Mouse (Mus musculus): ENCODE results near the gene Tjp1. TPM values are rescaled to one million over a fixed set of nuclear protein-coding genes. Genes with fewer than 3 reads are reported as not detected.

Gene Tjp1
- total and polyA plus RNA-seq, 3 experiments: not detected

DNA sequence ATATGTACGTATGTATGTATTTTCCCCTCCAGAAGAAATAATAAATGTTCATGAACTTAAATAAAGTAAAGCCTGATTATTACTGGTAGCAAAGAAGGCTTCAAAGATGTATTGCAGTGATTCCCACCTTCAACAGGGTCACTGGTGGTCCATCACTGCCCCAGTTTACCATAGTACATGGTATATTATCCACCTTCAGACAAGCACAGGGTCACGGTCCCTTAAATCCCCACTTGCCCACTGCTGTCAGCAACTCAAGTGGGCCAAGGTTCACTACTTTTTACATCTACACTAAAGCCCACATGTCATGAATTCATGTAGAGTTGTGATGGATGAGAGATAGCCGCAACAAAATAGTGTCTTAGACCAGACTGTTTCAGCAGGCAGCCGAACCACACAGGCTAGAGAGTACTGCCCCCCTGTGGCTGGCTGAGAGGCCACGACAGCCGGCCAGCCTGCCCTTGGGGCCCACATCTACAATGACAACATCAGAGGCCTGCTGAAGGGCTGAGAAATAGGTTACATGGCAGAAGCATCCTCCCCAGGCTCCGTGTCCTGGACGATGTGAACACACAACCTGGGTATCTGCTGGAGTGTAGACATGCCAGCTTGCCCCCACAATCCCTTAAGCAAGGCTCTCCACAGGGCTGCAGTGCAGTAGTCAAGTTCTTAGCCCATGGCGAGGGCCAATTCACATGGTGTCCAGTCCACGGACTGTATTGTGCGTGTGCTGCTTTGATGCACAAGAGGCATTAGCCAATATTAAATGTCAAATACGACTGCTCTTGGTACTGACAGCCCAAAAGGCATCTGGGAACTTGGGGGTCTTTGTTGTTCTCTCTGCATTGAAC, 29.6 kb downstream of the Tjp1 start:
- H3K79me2 ChIP-seq (replicated peaks; ENCODE audit: control insufficient read depth, extremely low read depth, insufficient read depth, poor library complexity, severe bottlenecking): no peaks in the 10 kb centered on the region
- in situ Hi-C loops (cut with MboI; ENCODE audit: low pct_ligation_motif_present, low pct_unique_long_range_greater_than_20kb, low sequenced_read_pairs) (loop anchor here (25.0 kb wide), 1 partner anchor 161 kb away; no protein-coding TSS in a partner anchor), dilution Hi-C loops (cut with MboI; ENCODE audit: extremely low pct_ligation_motif_present, extremely low pct_unique_long_range_greater_than_20kb, low sequenced_read_pairs) (no loop called here)
- H3K27ac ChIP-seq (ENCODE audit: insufficient read depth, low read depth): no peak overlapping the region
- peak; percentile 41 for TF ChIP-seq SMC3 (IDR thresholded peaks at IDR 0.05; ENCODE audit: low read depth, low read length)
- TF ChIP-seq RAD21 (IDR thresholded peaks at IDR 0.05; ENCODE audit: low read depth, low read length): peak; percentile 46
- TF ChIP-seq CTCF (conservative IDR thresholded peaks at IDR 0.05 in 1 of 2, IDR thresholded peaks at IDR 0.05 in 1 of 2; ENCODE audit: low read depth in 2 of 2, low read length in 2 of 2): peak in 1 of 2 experiments; percentile 43; a peak in 2 of 4 replicates
- no peak for TF ChIP-seq ETS1 (conservative IDR thresholded peaks at IDR 0.05; ENCODE audit: low read depth, low read length)
- no peak overlapping the region for H3K4me2 ChIP-seq (ENCODE audit: insufficient read depth, low read depth, poor library complexity, severe bottlenecking)
- no peaks in the 10 kb centered on the region for H3K36me3 ChIP-seq (replicated peaks in 1 of 2; ENCODE audit: control insufficient read depth in 1 of 2, insufficient read depth in 1 of 2, low read length in 1 of 2)
- peak; percentile 26 for DNase-seq (ENCODE audit: extremely low read depth)
- H3K9ac ChIP-seq (ENCODE audit: insufficient read depth, low read depth): no peak overlapping the region
- H3K4me3 ChIP-seq (replicated peaks in 1 of 3; ENCODE audit: low read depth in 2 of 3, low read length in 2 of 3, poor library complexity in 1 of 3): no peak overlapping the region
- no peaks in the 10 kb centered on the region for H3K27me3 ChIP-seq (replicated peaks)
- H3K9me3 ChIP-seq (replicated peaks; ENCODE audit: low read length): peaks cover 2% of the 10 kb centered on the region
- H3K4me1 ChIP-seq (ENCODE audit: control insufficient read depth in 1 of 2, insufficient read depth in 2 of 2): no peaks in the 10 kb centered on the region

DNA sequence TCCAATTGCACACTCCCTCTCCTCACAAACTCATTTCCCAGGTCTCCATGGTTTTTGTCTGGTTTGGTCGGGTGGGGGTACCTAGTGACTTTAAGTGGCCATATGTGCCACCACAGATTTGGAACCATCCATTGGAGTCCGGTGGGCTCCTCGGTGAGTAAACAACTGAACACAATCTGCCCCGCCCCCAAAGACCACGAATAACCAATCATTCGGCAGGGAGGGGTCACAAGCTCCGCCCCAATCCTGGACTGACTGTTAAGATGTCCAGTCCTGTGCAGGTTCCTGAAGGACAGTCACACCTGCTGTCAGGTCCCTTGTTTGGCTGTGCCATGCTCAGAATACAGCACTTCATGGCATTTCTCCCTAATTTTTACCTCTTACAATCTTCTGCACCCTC, 37.1 kb downstream of the Tjp1 start:
- H3K36me3 ChIP-seq (replicated peaks in 1 of 2; ENCODE audit: control insufficient read depth in 1 of 2, insufficient read depth in 1 of 2, low read length in 1 of 2): no peaks in the 10 kb centered on the region
- no peak overlapping the region for H3K9ac ChIP-seq (ENCODE audit: insufficient read depth, low read depth)
- no peaks in the 10 kb centered on the region for H3K9me3 ChIP-seq (replicated peaks; ENCODE audit: low read length)
- no peak overlapping the region for H3K4me2 ChIP-seq (ENCODE audit: insufficient read depth, low read depth, poor library complexity, severe bottlenecking)
- H3K4me1 ChIP-seq (ENCODE audit: control insufficient read depth in 1 of 2, insufficient read depth in 2 of 2): no peaks in the 10 kb centered on the region
- peak; percentile 1 for DNase-seq (ENCODE audit: extremely low read depth)
- H3K79me2 ChIP-seq (replicated peaks; ENCODE audit: control insufficient read depth, extremely low read depth, insufficient read depth, poor library complexity, severe bottlenecking): no peaks in the 10 kb centered on the region
- no peak overlapping the region for H3K4me3 ChIP-seq (replicated peaks in 1 of 3; ENCODE audit: low read depth in 2 of 3, low read length in 2 of 3, poor library complexity in 1 of 3)
- in situ Hi-C loops (cut with MboI; ENCODE audit: low pct_ligation_motif_present, low pct_unique_long_range_greater_than_20kb, low sequenced_read_pairs) (loop anchor here (25.0 kb wide), 1 partner anchor 153 kb away; no protein-coding TSS in a partner anchor), dilution Hi-C loops (cut with MboI; ENCODE audit: extremely low pct_ligation_motif_present, extremely low pct_unique_long_range_greater_than_20kb, low sequenced_read_pairs) (no loop called here)
- no peaks in the 10 kb centered on the region for H3K27me3 ChIP-seq (replicated peaks)
- TF ChIP-seq JUND (conservative IDR thresholded peaks at IDR 0.05; ENCODE audit: low read depth, low read length) (no peak), ETS1 (conservative IDR thresholded peaks at IDR 0.05; ENCODE audit: low read depth, low read length) (no peak), UBTF (IDR thresholded peaks at IDR 0.05; ENCODE audit: low read depth, low read length) (no peak), E2F4 (IDR thresholded peaks at IDR 0.05; ENCODE audit: insufficient replicate concordance, low read depth, low read length) (no peak), JUN (IDR thresholded peaks at IDR 0.05; ENCODE audit: insufficient read depth, low read depth, low read length) (no peak), POLR2A (IDR thresholded peaks at IDR 0.05; ENCODE audit: low read depth, low read length) (no peak), ZKSCAN1 (IDR thresholded peaks at IDR 0.05; ENCODE audit: borderline replicate concordance, low read depth, low read length) (no peak), PAX5 (IDR thresholded peaks at IDR 0.05; ENCODE audit: low read length) (no peak), IRF4 (IDR thresholded peaks at IDR 0.05; ENCODE audit: low read depth, low read length) (no peak), CTCF (conservative IDR thresholded peaks at IDR 0.05 in 1 of 2, IDR thresholded peaks at IDR 0.05 in 1 of 2; ENCODE audit: low read depth in 2 of 2, low read length in 2 of 2) (no peak), ZC3H11A (IDR thresholded peaks at IDR 0.05; ENCODE audit: low read depth, low read length) (no peak), MAFK (IDR thresholded peaks at IDR 0.05; ENCODE audit: insufficient replicate concordance, low read length) (no peak), SIN3A (IDR thresholded peaks at IDR 0.05; ENCODE audit: low read length) (no peak), MAZ (IDR thresholded peaks at IDR 0.05; ENCODE audit: low read depth, low read length) (no peak), NRF1 (IDR thresholded peaks at IDR 0.05; ENCODE audit: low read depth, low read length) (no peak), EP300 (IDR thresholded peaks at IDR 0.05; ENCODE audit: low read length) (no peak)
- no peak overlapping the region for H3K27ac ChIP-seq (ENCODE audit: insufficient read depth, low read depth)
